Mouse (Mus musculus) left cerebral cortex, adult 2 months (tissue): ENCODE measurements around the gene Gm5767. TPM values are rescaled to one million over a fixed set of nuclear protein-coding genes. Genes with fewer than 3 reads are reported as not detected.

Source experiments
- DNase-seq, 2 experiments: peaks; one replicate each; pipeline ENCODE4 v3.0.0; 2021 to 2022; ENCODE audit warnings: low spot score in 2 of 2, mixed read lengths in 1 of 2; ENCODE audit errors: extremely low spot score in 1 of 2
- H3K27ac ChIP-seq: fragments of 200-600 bp; 2 replicates; pipeline ENCODE4 v1.8.1; 2022
- H3K4me3 ChIP-seq: fragments of 200-600 bp; 2 replicates; pipeline ENCODE4 v1.8.1; 2022
- CTCF ChIP-seq: fragments of 200-600 bp; IDR thresholded peaks from 2 replicates; pipeline ENCODE4 v1.8.1; 2022; ENCODE audit warnings: antibody characterized with exemption, mild to moderate bottlenecking, moderate library complexity
- intact Hi-C: fragments of 180-260 bp; cut with DNase I; formaldehyde crosslinking; loops from one replicate; pipeline ENCODE4 v1.15.1; 2025
- total RNA-seq, 2 experiments: library from RNA; stranded (reverse); gene quantifications; 2 replicates each; pipeline ENCODE4 v1.2.3; 2021

Gene Gm5767
- total RNA-seq, 2 experiments from 2014 or later, result not detected

DNA sequence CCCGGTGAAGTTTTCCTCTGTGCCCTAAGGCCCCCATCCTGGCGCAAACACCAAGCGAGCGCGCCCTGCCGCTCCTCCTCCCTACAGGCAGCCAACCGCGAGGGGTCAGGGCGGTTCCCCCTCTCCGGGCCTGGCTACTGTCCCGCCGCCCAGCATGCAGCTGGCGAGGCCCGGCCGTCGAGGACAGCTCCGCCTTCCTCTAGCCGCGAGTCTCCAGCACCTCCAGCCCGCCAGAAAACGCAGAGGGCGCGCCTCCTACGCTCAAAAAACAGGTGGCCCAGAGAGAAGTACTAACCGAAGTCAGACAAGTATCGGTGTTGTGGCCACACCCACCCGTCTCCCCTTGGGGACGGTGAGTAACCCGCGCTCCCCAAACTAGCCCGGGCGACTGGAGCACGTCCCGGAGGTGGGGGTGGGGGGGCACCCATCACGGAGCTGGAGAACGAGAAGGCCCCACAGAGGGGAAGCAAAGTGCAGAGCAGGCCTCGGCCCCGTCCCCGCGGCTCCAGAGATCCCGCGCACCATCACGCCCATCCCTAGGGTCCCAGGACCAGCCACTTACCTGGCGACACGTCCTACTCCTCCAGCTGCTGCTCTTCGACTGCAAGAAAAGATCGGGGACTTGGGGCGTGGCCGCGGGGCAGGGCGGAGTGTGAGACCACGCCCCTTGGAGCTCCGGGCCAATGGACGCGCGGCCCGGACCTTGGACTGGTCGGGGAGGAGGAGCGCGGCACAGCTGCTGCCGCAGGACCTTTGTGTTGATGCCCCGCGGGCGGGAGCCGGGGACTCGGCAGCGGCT is 8.8 kb upstream of the Gm5767 start, which contains the start of gene Carhsp1:
Gene Carhsp1, minus strand, starts transcription at position 605 of the 799 bp plus-strand sequence.
- intact Hi-C loops, result loop anchor here (2.0 kb wide), 1 partner anchor 27 kb away; no protein-coding TSS in a partner anchor
- Histone ChIP-seq H3K4me3 (peak within 1 kb of the TSS; percentile 49), H3K27ac (peak within 1 kb of the TSS; percentile 47)
- peak; percentile 7 for TF ChIP-seq CTCF
- peak; percentile 71 to 84 for DNase-seq

DNA sequence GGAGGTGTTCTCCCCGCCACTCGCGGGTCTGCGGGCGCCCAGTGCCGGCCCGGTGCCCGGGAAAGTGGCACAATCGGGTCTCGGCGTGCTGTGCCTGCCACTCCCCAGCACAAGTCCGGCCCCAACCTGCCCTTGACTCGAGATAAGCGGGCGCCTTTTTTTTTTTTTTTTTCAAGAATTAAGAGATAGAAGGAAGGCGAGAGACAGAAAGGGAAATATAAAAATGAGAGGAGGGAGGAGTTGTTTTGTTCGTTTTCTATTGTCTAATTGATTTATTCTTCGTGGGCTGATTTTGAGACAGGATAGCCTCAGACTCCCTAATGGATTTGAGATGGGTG is 8.3 kb upstream of the Gm5767 start:
- no peak overlapping the region for H3K27ac ChIP-seq
- H3K4me3 ChIP-seq, result peak overlapping the region; percentile 49
- intact Hi-C loops, result loop anchor here (2.0 kb wide), 1 partner anchor 28 kb away; no protein-coding TSS in a partner anchor
- no peak for TF ChIP-seq CTCF
- DNase-seq, result no peak

GRCm38 (mm10) chr16:8672811-8673210 is 7.8 kb upstream of the Gm5767 start:
- TF ChIP-seq CTCF, result no peak
- no peak for DNase-seq
- H3K27ac ChIP-seq, result no peak overlapping the region
- no peak overlapping the region for H3K4me3 ChIP-seq
- intact Hi-C loops, result loop anchor here (2.0 kb wide), 1 partner anchor 28 kb away; no protein-coding TSS in a partner anchor

- no peak overlapping the region for H3K27ac ChIP-seq
- H3K4me3 ChIP-seq, result no peak overlapping the region
- DNase-seq, result no peak
- intact Hi-C loops, result loop anchor here (2.0 kb wide), 1 partner anchor 29 kb away; no protein-coding TSS in a partner anchor
- no peak for TF ChIP-seq CTCF
These were observed 7.2 kb upstream of the Gm5767 start for GRCm38 (mm10) chr16:8673343-8673742.

DNA sequence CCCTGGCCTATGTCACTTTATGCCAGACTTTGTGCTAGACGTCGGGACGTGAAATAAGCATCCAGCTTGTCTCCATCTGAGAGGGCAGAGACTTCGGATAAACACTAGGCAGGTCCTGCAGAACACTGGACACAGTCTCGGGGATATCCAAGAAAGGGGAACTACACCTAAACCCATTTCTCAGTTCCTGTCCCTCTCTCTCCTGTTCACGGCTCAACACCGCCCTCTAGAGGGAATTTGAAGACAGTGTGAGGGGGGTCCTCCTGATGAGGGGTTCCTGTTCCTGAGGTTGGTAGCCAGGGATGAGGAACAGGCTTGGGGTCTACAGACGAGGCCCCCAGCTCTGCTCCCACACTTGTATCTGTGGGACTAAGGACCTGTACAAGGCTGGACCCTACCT is 6.4 kb upstream of the Gm5767 start:
- no peak for DNase-seq

GRCm38 (mm10) chr16:8675559-8675958 is 5.0 kb upstream of the Gm5767 start:
- no peak overlapping the region for H3K4me3 ChIP-seq
- H3K27ac ChIP-seq, result no peak overlapping the region
- no peak for DNase-seq
- intact Hi-C loops, result no loop called here
- TF ChIP-seq CTCF, result no peak

More for the DNA sequence above, 6.4 kb upstream of the Gm5767 start:
- H3K27ac ChIP-seq, result no peak overlapping the region
- intact Hi-C loops, result loop anchor here (1.0 kb wide), 1 partner anchor 180 kb away; no protein-coding TSS in a partner anchor
- H3K4me3 ChIP-seq, result no peak overlapping the region
- TF ChIP-seq CTCF, result peak; percentile 72

GRCm38 (mm10) chr16:8676228-8676627 is 4.3 kb upstream of the Gm5767 start:
- no peak for DNase-seq
- Histone ChIP-seq H3K27ac (no peak overlapping the region), H3K4me3 (no peak overlapping the region)
- intact Hi-C loops, result loop anchor here (2.0 kb wide), 1 partner anchor 269 kb away; no protein-coding TSS in a partner anchor
- no peak for TF ChIP-seq CTCF

DNA sequence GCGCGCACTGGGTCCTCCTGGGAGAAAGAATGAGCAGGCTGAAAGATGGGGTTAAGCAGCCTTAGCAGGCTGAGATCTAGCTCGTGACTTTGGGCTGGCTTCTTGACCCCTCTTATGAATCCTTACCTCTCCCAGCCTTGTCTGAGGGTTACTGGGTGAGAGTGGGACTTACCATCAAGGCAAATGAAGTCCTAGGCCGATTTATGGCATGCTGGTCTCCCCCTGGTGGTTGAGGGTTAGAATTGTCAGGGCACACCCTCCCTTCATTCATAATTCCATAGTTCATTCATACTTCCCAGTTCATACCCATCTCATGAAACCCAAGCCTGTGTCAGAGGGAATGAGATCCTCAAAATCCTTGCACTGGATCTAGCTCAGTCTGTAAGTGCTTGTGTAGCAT is 3.8 kb upstream of the Gm5767 start:
- intact Hi-C loops, result loop anchor here (2.0 kb wide), 1 partner anchor 270 kb away; no protein-coding TSS in a partner anchor
- H3K27ac ChIP-seq, result no peak overlapping the region
- no peak overlapping the region for H3K4me3 ChIP-seq
- peak; percentile 91 for TF ChIP-seq CTCF
- DNase-seq, result no peak

DNA sequence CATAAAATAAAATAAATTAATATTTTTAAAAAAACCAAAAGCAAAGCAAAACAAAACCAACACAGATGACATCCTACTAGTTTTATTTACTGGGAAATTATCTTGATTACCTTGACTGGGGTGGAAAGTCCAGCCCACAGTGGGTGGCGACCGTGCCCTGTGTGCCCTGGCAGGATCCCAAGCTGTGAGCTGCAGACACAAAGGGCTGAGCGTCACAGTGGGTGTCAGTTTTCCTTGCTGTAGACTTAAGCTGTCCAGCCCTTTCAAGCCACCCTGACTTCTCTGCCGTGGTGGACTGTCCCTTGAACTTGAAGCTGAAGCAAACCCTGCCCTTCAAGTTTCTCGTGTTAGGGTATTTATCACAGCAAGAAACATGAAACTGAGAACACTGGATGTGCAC is 2.5 kb upstream of the Gm5767 start:
- DNase-seq, result no peak
- H3K27ac ChIP-seq, result no peak overlapping the region
- TF ChIP-seq CTCF, result no peak
- H3K4me3 ChIP-seq, result no peak overlapping the region
- intact Hi-C loops, result no loop called here

DNA sequence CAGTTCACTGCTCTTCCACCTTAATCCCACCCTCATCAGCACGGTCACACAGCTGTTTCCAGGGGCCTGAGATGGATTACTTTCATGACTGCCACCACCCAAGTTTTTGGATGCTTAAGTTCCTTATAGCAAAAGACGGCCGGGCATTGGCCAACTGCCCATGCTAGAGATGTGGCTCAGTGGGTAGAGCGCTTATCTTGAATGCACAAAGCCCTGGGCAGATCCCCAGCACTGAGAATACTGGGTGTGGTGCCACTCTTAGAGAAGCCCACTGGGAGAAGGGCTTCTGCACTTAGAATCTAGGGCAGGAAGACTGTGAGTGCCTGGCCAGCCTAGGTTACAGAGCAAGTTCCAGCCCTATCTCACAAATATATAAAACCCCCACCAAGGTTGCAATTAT is 1.9 kb upstream of the Gm5767 start:
- no peak overlapping the region for H3K27ac ChIP-seq
- intact Hi-C loops, result no loop called here
- no peak for TF ChIP-seq CTCF
- H3K4me3 ChIP-seq, result no peak overlapping the region
- no peak for DNase-seq

DNA sequence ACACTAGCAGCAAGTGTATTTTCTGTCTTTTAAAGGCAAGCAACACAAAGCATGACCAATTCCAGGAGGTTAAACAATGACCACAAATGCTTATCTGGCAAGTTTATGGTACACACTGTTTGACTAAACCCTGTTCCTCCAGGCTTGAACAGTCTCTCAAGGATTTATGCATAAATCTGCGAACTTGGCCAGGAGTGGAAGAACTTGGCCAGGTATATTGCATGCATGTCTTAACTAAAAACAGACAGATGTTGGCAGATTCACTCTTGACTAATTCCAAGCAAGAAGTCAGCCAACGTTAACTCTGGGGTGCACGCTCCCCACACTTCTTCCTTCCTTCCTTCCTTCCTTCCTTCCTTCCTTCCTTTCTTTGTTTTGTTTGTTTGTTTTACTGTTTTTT is 790 bp upstream of the Gm5767 start:
- Histone ChIP-seq H3K4me3 (no peak overlapping the region), H3K27ac (no peak overlapping the region)
- no peak for TF ChIP-seq CTCF
- DNase-seq, result no peak
- intact Hi-C loops, result loop anchor here (10.0 kb wide), 1 partner anchor 155 kb away; the partner anchor contains the start of gene 1810013L24Rik

GRCm38 (mm10) chr16:8685087-8685486 is 4.5 kb downstream of the Gm5767 start:
- H3K4me3 ChIP-seq, result no peak overlapping the region
- DNase-seq, result no peak
- intact Hi-C loops, result loop anchor here (10.0 kb wide), 1 partner anchor 150 kb away; the partner anchor contains the start of gene 1810013L24Rik
- no peak overlapping the region for H3K27ac ChIP-seq
- TF ChIP-seq CTCF, result no peak
